Mouse (Mus musculus) CH12.LX (cell line): ENCODE data around the gene P2ry14. TPM values are rescaled to one million over a fixed set of nuclear protein-coding genes. Genes with fewer than 3 reads are reported as not detected.

ENCODE experiments used
- DNase-seq: peaks from one replicate; pipeline ENCODE4 v3.0.0-alpha.2; 2013; ENCODE audit errors: extremely low read depth
- H3K27ac ChIP-seq: 2 replicates; pipeline ENCODE4 v1.5.1; 2012; ENCODE audit warnings: low read depth, mild to moderate bottlenecking, control low read depth, moderate library complexity; ENCODE audit not compliant: insufficient read depth
- H3K27me3 ChIP-seq: replicated peaks from 2 replicates; pipeline ENCODE3; 2012; ENCODE audit warnings: inconsistent platforms
- H3K36me3 ChIP-seq, 2 experiments: replicated peaks in 1 of 2; 2 replicates each; pipeline versions ENCODE3 to v1.6.1; 2012; ENCODE audit warnings: inconsistent platforms in 1 of 2, low read length in 1 of 2, mild to moderate bottlenecking in 1 of 2, mixed read lengths in 1 of 2, moderate library complexity in 1 of 2; ENCODE audit not compliant: control insufficient read depth in 1 of 2, insufficient read depth in 1 of 2
- H3K4me1 ChIP-seq, 2 experiments: 2 replicates each; pipeline ENCODE4 v1.6.1; 2012; ENCODE audit warnings: inconsistent platforms in 1 of 2, moderate library complexity in 1 of 2; ENCODE audit not compliant: insufficient read depth in 2 of 2, control insufficient read depth in 1 of 2
- H3K4me2 ChIP-seq: 2 replicates; pipeline ENCODE4 v1.6.1; 2012; ENCODE audit warnings: low read depth, mild to moderate bottlenecking, control low read depth; ENCODE audit not compliant: poor library complexity, insufficient read depth, severe bottlenecking
- H3K4me3 ChIP-seq, 3 experiments: fragments of 150-350 bp in 1 of 3; sonication (generic) in 1 of 3; replicated peaks in 1 of 3; 2 replicates each; pipeline versions ENCODE3 to v1.5.1; 2011 to 2012; ENCODE audit warnings: low read depth in 2 of 3, low read length in 2 of 3, mild to moderate bottlenecking in 2 of 3, moderate library complexity in 2 of 3, control low read depth in 1 of 3, improper control_type of control experiment in 1 of 3, inconsistent platforms in 1 of 3, mixed read lengths in 1 of 3; ENCODE audit not compliant: poor library complexity in 1 of 3
- H3K79me2 ChIP-seq: replicated peaks from 2 replicates; pipeline ENCODE4 v1.6.1; 2012; ENCODE audit warnings: mild to moderate bottlenecking, moderate library complexity; ENCODE audit not compliant: control insufficient read depth, poor library complexity, insufficient read depth, severe bottlenecking; ENCODE audit errors: extremely low read depth
- H3K9ac ChIP-seq: 2 replicates; pipeline ENCODE4 v1.6.1; 2012; ENCODE audit warnings: low read depth, mild to moderate bottlenecking, control low read depth, moderate library complexity; ENCODE audit not compliant: insufficient read depth
- H3K9me3 ChIP-seq: replicated peaks from 2 replicates; pipeline ENCODE3; 2012; ENCODE audit warnings: low read length, inconsistent platforms, mixed read lengths
- BHLHE40 ChIP-seq: IDR thresholded peaks from 2 replicates; pipeline ENCODE4 v1.6.1; 2011; ENCODE audit warnings: mild to moderate bottlenecking, low read depth, low read length, improper control_type of control experiment
- CHD1 ChIP-seq: IDR thresholded peaks from 2 replicates; pipeline ENCODE4 v1.6.1; 2012; ENCODE audit warnings: low read depth, low read length, improper control_type of control experiment, inconsistent platforms
- CHD2 ChIP-seq: IDR thresholded peaks from 2 replicates; pipeline ENCODE4 v1.6.1; 2011; ENCODE audit warnings: low read length, improper control_type of control experiment
- CTCF ChIP-seq, 2 experiments: IDR thresholded peaks in 1 of 2; conservative IDR thresholded peaks in 1 of 2; 2 replicates each; pipeline ENCODE4 v1.5.1; 2011 to 2012; ENCODE audit warnings: low read depth in 2 of 2, low read length in 2 of 2, improper control_type of control experiment in 1 of 2, inconsistent platforms in 1 of 2, mild to moderate bottlenecking in 1 of 2, moderate library complexity in 1 of 2
- ELF1 ChIP-seq: IDR thresholded peaks from 2 replicates; pipeline ENCODE4 v1.6.1; 2014; ENCODE audit warnings: low read depth, mild to moderate bottlenecking, inconsistent platforms, low read length, improper control_type of control experiment
- EP300 ChIP-seq: IDR thresholded peaks from 2 replicates; pipeline ENCODE4 v1.6.1; 2011; ENCODE audit warnings: low read length, improper control_type of control experiment
- ETS1 ChIP-seq: conservative IDR thresholded peaks from 2 replicates; pipeline ENCODE4 v1.6.1; 2012; ENCODE audit warnings: low read depth, mild to moderate bottlenecking, inconsistent platforms, low read length, improper control_type of control experiment, moderate library complexity
- HCFC1 ChIP-seq: IDR thresholded peaks from 2 replicates; pipeline ENCODE4 v1.6.1; 2012; ENCODE audit warnings: low read depth, mild to moderate bottlenecking, inconsistent platforms, low read length, improper control_type of control experiment
- IRF4 ChIP-seq: IDR thresholded peaks from 2 replicates; pipeline ENCODE4 v1.6.1; 2014; ENCODE audit warnings: low read depth, mild to moderate bottlenecking, inconsistent platforms, low read length, improper control_type of control experiment
- JUND ChIP-seq: conservative IDR thresholded peaks from 2 replicates; pipeline ENCODE4 v1.6.1; 2011; ENCODE audit warnings: low read depth, low read length, improper control_type of control experiment
- KAT2A ChIP-seq: IDR thresholded peaks from 2 replicates; pipeline ENCODE4 v1.6.1; 2012; ENCODE audit warnings: low read length, improper control_type of control experiment, inconsistent platforms; ENCODE audit not compliant: insufficient replicate concordance
- MAFK ChIP-seq: IDR thresholded peaks from 2 replicates; pipeline ENCODE4 v1.6.1; 2011; ENCODE audit warnings: low read length, improper control_type of control experiment; ENCODE audit not compliant: insufficient replicate concordance
- MAZ ChIP-seq: IDR thresholded peaks from 2 replicates; pipeline ENCODE4 v1.6.1; 2012; ENCODE audit warnings: low read depth, mild to moderate bottlenecking, inconsistent platforms, low read length, improper control_type of control experiment, moderate library complexity
- MXI1 ChIP-seq: IDR thresholded peaks from 2 replicates; pipeline ENCODE4 v1.6.1; 2011; ENCODE audit warnings: mild to moderate bottlenecking, low read depth, low read length, improper control_type of control experiment
- MYC ChIP-seq: IDR thresholded peaks from 2 replicates; pipeline ENCODE4 v1.6.1; 2011; ENCODE audit warnings: low read depth, mild to moderate bottlenecking, improper control_type of control experiment, low read length
- NELFE ChIP-seq: IDR thresholded peaks from 2 replicates; pipeline ENCODE4 v1.6.1; 2011; ENCODE audit warnings: low read depth, low read length, improper control_type of control experiment
- PAX5 ChIP-seq: IDR thresholded peaks from 2 replicates; pipeline ENCODE4 v1.6.1; 2012; ENCODE audit warnings: low read length, inconsistent platforms, mixed read lengths
- POLR2AphosphoS2 ChIP-seq: IDR thresholded peaks from 2 replicates; pipeline ENCODE4 v1.6.1; 2011; ENCODE audit warnings: low read depth, low read length, improper control_type of control experiment
- SIN3A ChIP-seq: IDR thresholded peaks from 2 replicates; pipeline ENCODE4 v1.6.1; 2012; ENCODE audit warnings: low read length, improper control_type of control experiment, inconsistent platforms
- TBP ChIP-seq: conservative IDR thresholded peaks from 2 replicates; pipeline ENCODE4 v1.6.1; 2011; ENCODE audit warnings: low read depth, low read length, improper control_type of control experiment
- UBTF ChIP-seq: IDR thresholded peaks from 2 replicates; pipeline ENCODE4 v1.6.1; 2012; ENCODE audit warnings: low read depth, mild to moderate bottlenecking, inconsistent platforms, low read length, improper control_type of control experiment, moderate library complexity
- USF1 ChIP-seq: IDR thresholded peaks from 2 replicates; pipeline ENCODE4 v1.6.1; 2014; ENCODE audit warnings: low read depth, mild to moderate bottlenecking, inconsistent platforms, low read length, improper control_type of control experiment
- ZC3H11A ChIP-seq: IDR thresholded peaks from 2 replicates; pipeline ENCODE4 v1.6.1; 2012; ENCODE audit warnings: low read depth, mild to moderate bottlenecking, inconsistent platforms, low read length, improper control_type of control experiment
- ZKSCAN1 ChIP-seq: IDR thresholded peaks from 2 replicates; pipeline ENCODE4 v1.6.1; 2012; ENCODE audit warnings: low read depth, inconsistent platforms, low read length, improper control_type of control experiment, borderline replicate concordance
- ZMIZ1 ChIP-seq: IDR thresholded peaks from 2 replicates; pipeline ENCODE4 v1.6.1; 2012; ENCODE audit warnings: low read depth, mild to moderate bottlenecking, inconsistent platforms, low read length, improper control_type of control experiment
- dilution Hi-C: fragments of 300-500 bp; cut with MboI; formaldehyde crosslinking; loops from 2 replicates; pipeline ENCODE4 v1.14.3; 2020; ENCODE audit warnings: low sequenced_read_pairs; ENCODE audit not compliant: extremely low pct_unique_long_range_greater_than_20kb, extremely low pct_ligation_motif_present
- in situ Hi-C: fragments of 300-500 bp; cut with MboI; formaldehyde crosslinking; loops from 3 replicates; pipeline ENCODE4 v1.14.3; 2019; ENCODE audit warnings: low sequenced_read_pairs, low pct_ligation_motif_present, low pct_unique_long_range_greater_than_20kb, mixed read lengths
- polyA plus RNA-seq: library from polyadenylated mRNA; unstranded; fragments of >175 nt; gene quantifications from 2 replicates; pipeline ENCODE4 v1.2.1, GENCODE M21; 2012; ENCODE audit warnings: low read depth; ENCODE audit not compliant: insufficient read length
- total RNA-seq, 2 experiments: library from RNA; depleted of rRNA; stranded (reverse); fragments of 300-350 nt in 1 of 2; fragments of >200 nt in 1 of 2; gene quantifications; 2 replicates each; pipeline ENCODE4 v1.2.3; 2012 to 2014

P2ry14 gene
- total and polyA plus RNA-seq, 3 experiments: 0.20 to 0.34 (median 0.24) TPM

DNA sequence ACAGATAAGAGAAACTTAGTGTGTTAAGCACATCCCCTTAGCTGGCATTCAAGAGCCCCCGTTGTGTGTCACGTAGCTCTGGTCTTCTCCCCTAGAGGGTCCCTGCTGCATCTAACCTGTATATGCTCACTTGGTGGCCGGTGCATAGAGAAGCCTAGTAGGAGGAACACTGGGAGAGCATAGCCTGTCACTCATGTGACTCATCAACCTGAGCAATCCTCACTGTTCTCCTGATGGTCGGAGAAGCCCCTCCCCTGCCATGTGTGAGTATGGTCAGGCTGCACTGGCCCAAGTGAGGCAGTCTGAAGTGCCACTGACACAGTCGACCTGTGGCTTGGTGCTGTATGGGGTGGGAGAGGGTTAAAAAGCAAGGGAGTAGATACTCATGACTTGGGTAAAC lies 28.4 kb downstream of the P2ry14 start:
- no peak for DNase-seq
- Histone ChIP-seq H3K27ac (no peak overlapping the region), H3K4me1 (peaks cover 4 to 34% of the 10 kb centered on the region in 2 experiments; a peak in 3 of 4 replicates), H3K4me3 (no peak overlapping the region), H3K9me3 (no peaks in the 10 kb centered on the region), H3K4me2 (no peak overlapping the region), H3K79me2 (no peaks in the 10 kb centered on the region), H3K36me3 (peaks cover 0 to 8% of the 10 kb centered on the region in 2 experiments), H3K9ac (no peak overlapping the region), H3K27me3 (no peaks in the 10 kb centered on the region)
- TF ChIP-seq ZC3H11A (no peak), JUND (no peak), MYC (no peak), MXI1 (no peak)
- dilution Hi-C loops (no loop called here), in situ Hi-C loops (no loop called here)

DNA sequence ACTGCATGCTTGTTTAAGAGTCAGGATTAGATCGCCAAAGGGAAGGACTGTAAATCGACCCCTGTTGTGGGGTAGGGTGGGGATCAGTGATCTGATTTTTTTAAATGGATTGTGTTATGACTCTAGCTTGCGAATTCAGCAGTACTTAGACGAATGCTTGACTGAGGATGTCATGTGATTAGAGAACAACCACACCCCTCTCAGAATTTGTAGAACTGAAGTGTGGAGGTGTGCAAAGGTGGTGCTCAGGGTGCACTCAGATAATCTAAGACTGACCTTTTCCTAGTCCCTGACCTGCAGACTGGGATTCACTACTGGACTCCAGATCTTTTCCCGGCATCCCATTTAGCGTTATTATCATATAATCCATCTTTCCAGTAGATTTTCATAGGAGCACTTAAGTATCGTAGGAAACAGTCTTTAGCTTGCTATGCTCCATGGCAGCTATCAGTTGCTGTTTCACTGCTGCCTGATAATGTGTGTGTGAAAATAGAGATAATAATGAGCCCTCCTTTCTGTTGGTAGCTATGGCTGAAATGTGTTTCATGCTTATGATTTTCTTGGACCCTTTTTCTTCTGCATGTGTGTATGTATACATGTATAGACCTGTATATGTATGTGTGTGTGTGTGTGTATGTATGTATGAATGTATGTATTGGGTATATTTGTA lies 31.5 kb downstream of the P2ry14 start:
- no peak overlapping the region for H3K9ac ChIP-seq
- H3K36me3 ChIP-seq: peaks cover 0 to 6% of the 10 kb centered on the region in 2 experiments
- H3K79me2 ChIP-seq: no peaks in the 10 kb centered on the region
- no peak overlapping the region for H3K4me2 ChIP-seq
- H3K4me3 ChIP-seq: no peak overlapping the region
- dilution Hi-C loops: no loop called here
- H3K27me3 ChIP-seq: no peaks in the 10 kb centered on the region
- in situ Hi-C loops: loop anchor here (5.0 kb wide), 1 partner anchor 35 kb away; no protein-coding TSS in a partner anchor
- no peak for DNase-seq
- no peaks in the 10 kb centered on the region for H3K9me3 ChIP-seq
- peaks cover 10 to 48% of the 10 kb centered on the region in 2 experiments for H3K4me1 ChIP-seq
- TF ChIP-seq TBP (no peak), BHLHE40 (no peak), CHD2 (no peak), ELF1 (no peak), ETS1 (no peak)
- no peak overlapping the region for H3K27ac ChIP-seq

DNA sequence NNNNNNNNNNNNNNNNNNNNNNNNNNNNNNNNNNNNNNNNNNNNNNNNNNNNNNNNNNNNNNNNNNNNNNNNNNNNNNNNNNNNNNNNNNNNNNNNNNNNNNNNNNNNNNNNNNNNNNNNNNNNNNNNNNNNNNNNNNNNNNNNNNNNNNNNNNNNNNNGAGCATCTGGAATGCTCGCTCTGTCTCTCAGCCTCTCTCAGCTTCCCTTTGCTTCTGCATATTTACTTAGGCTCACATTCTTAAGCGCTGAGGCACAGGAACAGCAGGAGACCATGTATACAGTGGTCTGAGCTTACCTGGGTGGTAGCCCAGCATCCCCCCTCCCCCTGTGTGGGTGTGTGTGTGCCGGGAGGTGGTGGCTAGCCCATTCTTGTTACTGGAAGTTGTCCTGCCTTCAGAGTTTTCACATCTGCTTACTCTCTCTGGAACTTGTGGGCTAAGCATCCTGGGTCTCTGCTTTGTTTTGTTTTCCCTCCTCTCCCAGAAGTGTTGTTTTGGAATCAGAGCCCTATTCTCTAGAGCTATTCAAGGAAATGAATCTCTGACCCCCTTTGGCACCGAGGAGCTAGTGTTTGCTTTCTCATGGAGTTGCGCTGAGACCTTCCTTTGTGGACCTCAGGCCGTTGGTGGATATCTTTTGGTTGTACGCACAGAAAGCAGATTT lies 32.2 kb downstream of the P2ry14 start:
- TF ChIP-seq UBTF (no peak), KAT2A (no peak), CTCF (conservative IDR thresholded peaks at IDR 0.05 in 1 of 2, IDR thresholded peaks at IDR 0.05 in 1 of 2; ENCODE audit: low read depth in 2 of 2, low read length in 2 of 2) (no peak), ELF1 (no peak), ETS1 (no peak), EP300 (no peak), CHD2 (no peak), NELFE (no peak), MAZ (no peak), ZMIZ1 (no peak), CHD1 (no peak), SIN3A (no peak), HCFC1 (no peak), USF1 (no peak), ZKSCAN1 (no peak), PAX5 (no peak), MAFK (no peak), POLR2AphosphoS2 (no peak), IRF4 (no peak)
- no peak overlapping the region for H3K4me3 ChIP-seq
- peaks cover 10 to 47% of the 10 kb centered on the region in 2 experiments for H3K4me1 ChIP-seq
- dilution Hi-C loops: no loop called here
- no peaks in the 10 kb centered on the region for H3K27me3 ChIP-seq
- H3K79me2 ChIP-seq: no peaks in the 10 kb centered on the region
- in situ Hi-C loops: loop anchor here (5.0 kb wide), 1 partner anchor 36 kb away; no protein-coding TSS in a partner anchor
- no peak overlapping the region for H3K9ac ChIP-seq
- peaks cover 0 to 6% of the 10 kb centered on the region in 2 experiments for H3K36me3 ChIP-seq
- no peak overlapping the region for H3K4me2 ChIP-seq
- no peak for DNase-seq
- H3K9me3 ChIP-seq: no peaks in the 10 kb centered on the region
- H3K27ac ChIP-seq: no peak overlapping the region
